Mouse (Mus musculus) limb, embryonic 11.5 days (tissue): ENCODE measurements around the gene Ghr. TPM values are rescaled to one million over a fixed set of nuclear protein-coding genes. Genes with fewer than 3 reads are reported as not detected.

Experiments
- ATAC-seq: fragments of 200-750 bp; cut with Nextera tagmentation; 2 replicates; pipeline ENCODE4 v1.8.0; 2017; ENCODE audit warnings: low read depth; ENCODE audit not compliant: insufficient number of reproducible peaks, low FRiP score, low TSS enrichment
- DNase-seq: peaks from one replicate; pipeline ENCODE4 v3.0.0-alpha.2; 2015; ENCODE audit warnings: low spot score
- H3K27ac ChIP-seq: fragments of 300-500 bp; sonication (generic); replicated peaks from 2 replicates; pipeline ENCODE4 v1.5.1; 2014; ENCODE audit warnings: low read depth, mild to moderate bottlenecking, low read length
- H3K27me3 ChIP-seq: fragments of 300-500 bp; sonication (generic); 2 replicates; pipeline ENCODE4 v1.6.1; 2014; ENCODE audit warnings: mild to moderate bottlenecking, low read length, mixed read lengths; ENCODE audit not compliant: control insufficient read depth, insufficient read depth
- H3K36me3 ChIP-seq: fragments of 300-500 bp; sonication (generic); 2 replicates; pipeline ENCODE4 v1.6.1; 2014; ENCODE audit warnings: mild to moderate bottlenecking, low read length, moderate library complexity, mixed read lengths; ENCODE audit not compliant: control insufficient read depth, insufficient read depth
- H3K4me1 ChIP-seq: fragments of 300-500 bp; sonication (generic); 2 replicates; pipeline ENCODE4 v1.6.1; 2014; ENCODE audit warnings: low read length, mixed read lengths; ENCODE audit not compliant: control insufficient read depth, insufficient read depth
- H3K4me2 ChIP-seq: fragments of 300-500 bp; sonication (generic); 2 replicates; pipeline ENCODE4 v1.6.1; 2014; ENCODE audit warnings: low read depth, mild to moderate bottlenecking, moderate library complexity; ENCODE audit not compliant: severe bottlenecking
- H3K4me3 ChIP-seq: fragments of 300-500 bp; sonication (generic); 2 replicates; pipeline ENCODE4 v1.5.1; 2014; ENCODE audit warnings: low read depth, low read length
- H3K9ac ChIP-seq: fragments of 300-500 bp; sonication (generic); 2 replicates; pipeline ENCODE4 v1.6.1; 2014; ENCODE audit warnings: mild to moderate bottlenecking, low read length
- H3K9me3 ChIP-seq: fragments of 300-500 bp; sonication (generic); 2 replicates; pipeline ENCODE4 v1.6.1; 2016; ENCODE audit warnings: low read length; ENCODE audit not compliant: control insufficient read depth
- WGBS: fragments of 180-500 bp; shearing (Covaris S2); extraction: QIAGEN DNeasy Blood & Tissue Kit; methylation state at CpG from one replicate; pipeline ENCODE4 v1.1.7; 2014; 5-methylcytosine and 5-hydroxymethylcytosine counted together
- polyA plus RNA-seq: library from polyadenylated mRNA; unstranded; fragments of >200 nt; fragmentation: Nextera tagmentation; extraction: Ambion mirVana; gene quantifications from 2 replicates; pipeline ENCODE4 v1.2.1, GENCODE M21; 2014

The Ghr gene
- polyA plus RNA-seq, 1 experiment from 2014 or later, result 26.3 TPM

GRCm38 (mm10) chr15:3449564-3449963 lies 133.7 kb downstream of the Ghr start:
- no peaks in the 10 kb centered on the region for H3K36me3 ChIP-seq
- no peak overlapping the region for H3K4me3 ChIP-seq
- no peaks in the 10 kb centered on the region for H3K27me3 ChIP-seq
- no peaks in the 10 kb centered on the region for H3K9me3 ChIP-seq
- H3K4me1 ChIP-seq, result no peaks in the 10 kb centered on the region
- no peak for ATAC-seq
- no peak for DNase-seq
- H3K4me2 ChIP-seq, result no peak overlapping the region
- no peak overlapping the region for H3K27ac ChIP-seq
- 72% methylated on average over 2 of the region's 2 CpGs for WGBS
- no peak overlapping the region for H3K9ac ChIP-seq

DNA sequence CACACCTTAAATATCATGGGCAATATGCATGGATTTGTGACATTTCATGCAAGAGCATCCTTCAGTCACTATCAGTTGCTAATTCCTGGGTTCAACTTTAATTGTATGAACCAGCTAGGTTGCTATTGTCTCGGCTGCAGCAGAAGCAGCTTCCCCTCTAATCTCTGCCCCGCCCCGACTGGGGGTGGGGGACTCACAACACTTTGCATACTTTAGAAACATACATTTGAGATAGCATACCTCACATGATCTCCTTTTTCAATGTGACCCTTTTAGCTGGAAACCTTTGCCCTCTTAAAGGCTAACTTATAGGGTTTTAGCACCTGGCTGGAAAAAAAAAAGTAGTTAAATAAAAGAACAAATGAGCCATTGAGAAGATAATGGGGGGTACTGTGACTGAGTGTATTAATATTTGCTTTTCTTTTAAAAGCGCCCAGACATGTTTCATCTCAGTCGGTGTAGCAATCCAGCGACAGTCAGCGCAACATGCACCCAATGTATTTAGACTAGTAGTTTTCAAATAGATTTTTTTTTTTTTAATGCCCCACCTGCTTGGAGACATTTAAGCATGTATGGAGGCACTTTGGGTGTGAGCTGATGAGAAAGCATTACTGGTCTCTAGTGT lies 137.9 kb downstream of the Ghr start:
- Histone ChIP-seq H3K4me1 (no peaks in the 10 kb centered on the region), H3K4me2 (no peak overlapping the region), H3K9ac (no peak overlapping the region), H3K27me3 (no peaks in the 10 kb centered on the region), H3K9me3 (no peaks in the 10 kb centered on the region), H3K27ac (no peak overlapping the region), H3K36me3 (no peaks in the 10 kb centered on the region), H3K4me3 (no peak overlapping the region)
- no peak for ATAC-seq
- DNase-seq, result no peak
- 81% methylated on average over 7 of the region's 7 CpGs for WGBS

DNA sequence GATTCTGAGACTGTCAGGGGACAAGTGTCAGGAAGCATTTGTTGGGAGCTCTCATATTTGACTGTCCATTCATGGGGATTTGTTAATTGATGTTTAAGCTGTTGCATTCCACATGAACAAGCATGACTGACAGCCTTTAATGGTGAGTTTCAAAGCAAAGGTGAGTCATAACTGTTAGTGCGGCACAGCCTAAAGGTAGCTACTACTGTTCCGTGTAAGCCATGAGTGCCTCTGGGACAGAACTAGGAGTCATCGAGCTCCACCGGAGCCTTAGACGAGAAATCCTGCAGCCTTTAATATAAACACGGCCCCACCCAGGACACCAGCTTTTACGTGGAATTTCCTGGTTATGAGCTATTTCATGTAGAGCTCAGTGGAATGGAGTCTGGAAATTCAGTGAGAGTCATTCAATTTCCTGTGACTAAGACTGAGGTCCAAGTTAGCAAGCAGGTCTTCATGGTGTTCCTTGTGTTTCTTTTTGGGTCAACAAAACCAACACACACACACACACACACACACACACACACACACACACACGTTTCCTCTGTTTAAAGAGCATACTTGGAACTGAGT lies 138.8 kb downstream of the Ghr start:
- WGBS, result 86% methylated on average over 8 of the region's 8 CpGs

GRCm38 (mm10) chr15:3441506-3442286 lies 141.6 kb downstream of the Ghr start:
- ATAC-seq, result no peak
- no peak overlapping the region for H3K4me3 ChIP-seq

More for the DNA sequence above, 138.8 kb downstream of the Ghr start:
- no peak overlapping the region for H3K4me3 ChIP-seq
- DNase-seq (no peak), ATAC-seq (no peak)
- H3K9ac ChIP-seq, result no peak overlapping the region
- H3K4me1 ChIP-seq, result no peaks in the 10 kb centered on the region
- H3K4me2 ChIP-seq, result no peak overlapping the region
- no peaks in the 10 kb centered on the region for H3K36me3 ChIP-seq
- no peaks in the 10 kb centered on the region for H3K9me3 ChIP-seq
- H3K27ac ChIP-seq, result no peak overlapping the region
- H3K27me3 ChIP-seq, result no peaks in the 10 kb centered on the region

DNA sequence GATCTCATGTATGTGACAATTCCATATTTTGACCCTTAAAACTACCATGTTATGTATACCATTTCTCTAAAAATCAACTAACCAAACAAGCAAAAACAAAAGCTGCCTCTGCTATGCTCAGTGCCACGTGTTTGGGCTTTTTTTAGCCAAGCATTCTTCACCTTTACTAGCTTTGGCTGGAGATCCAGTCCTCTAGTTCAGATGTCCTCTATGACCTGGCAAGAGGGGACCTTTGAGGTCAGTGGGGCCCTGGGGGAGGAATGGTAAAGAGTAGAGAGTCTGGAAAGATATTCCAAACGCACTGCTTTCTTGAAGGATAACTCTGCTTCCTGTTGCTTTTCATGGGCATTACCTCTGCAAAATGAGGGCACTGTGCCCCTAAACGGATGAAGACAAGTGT lies 145.9 kb downstream of the Ghr start:
- H3K27ac ChIP-seq, result no peak overlapping the region
- 72% methylated on average over 3 of the region's 3 CpGs for WGBS
- H3K4me2 ChIP-seq, result no peak overlapping the region
- no peaks in the 10 kb centered on the region for H3K9me3 ChIP-seq
- no peaks in the 10 kb centered on the region for H3K36me3 ChIP-seq
- H3K4me1 ChIP-seq, result no peaks in the 10 kb centered on the region
- DNase-seq (no peak), ATAC-seq (no peak)
- H3K9ac ChIP-seq, result no peak overlapping the region
- no peak overlapping the region for H3K4me3 ChIP-seq
- H3K27me3 ChIP-seq, result no peaks in the 10 kb centered on the region

More at GRCm38 (mm10) chr15:3441506-3442286, 141.6 kb downstream of the Ghr start:
- Histone ChIP-seq H3K4me2 (no peak overlapping the region), H3K36me3 (no peaks in the 10 kb centered on the region), H3K9ac (no peak overlapping the region), H3K9me3 (no peaks in the 10 kb centered on the region), H3K27ac (no peak overlapping the region), H3K4me1 (no peaks in the 10 kb centered on the region), H3K27me3 (no peaks in the 10 kb centered on the region)
- peak; percentile 33 for DNase-seq
- WGBS, result 58% methylated on average over 4 of the region's 4 CpGs

GRCm38 (mm10) chr15:3435637-3436036 lies 147.7 kb downstream of the Ghr start:
- Histone ChIP-seq H3K4me3 (no peak overlapping the region), H3K27ac (no peak overlapping the region), H3K36me3 (no peaks in the 10 kb centered on the region), H3K4me1 (no peaks in the 10 kb centered on the region), H3K9ac (no peak overlapping the region), H3K4me2 (no peak overlapping the region), H3K9me3 (no peaks in the 10 kb centered on the region), H3K27me3 (no peaks in the 10 kb centered on the region)
- ATAC-seq (no peak), DNase-seq (no peak)
- WGBS, result 55% methylated on average over 4 of the region's 4 CpGs

DNA sequence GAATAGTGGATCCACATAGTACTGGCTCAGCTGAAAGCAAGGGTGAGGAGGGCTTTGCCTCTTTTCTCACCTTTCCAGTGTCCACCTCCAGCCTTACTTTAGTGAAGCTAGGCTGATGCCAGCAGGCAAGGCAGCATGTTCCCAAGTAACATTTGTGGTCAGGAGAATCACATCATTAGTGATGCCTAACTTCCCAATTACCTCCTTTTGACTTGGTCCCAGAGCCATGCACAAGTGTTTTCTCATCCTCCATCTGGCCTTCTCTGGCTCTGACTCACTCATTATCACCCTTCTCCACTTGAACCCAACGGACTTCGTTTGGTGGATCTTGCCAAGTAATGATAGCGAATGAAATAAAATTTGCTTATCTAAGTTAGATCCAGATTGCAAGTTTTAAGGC lies 148.8 kb downstream of the Ghr start:
- H3K36me3 ChIP-seq, result no peaks in the 10 kb centered on the region
- H3K27ac ChIP-seq, result no peak overlapping the region
- H3K4me3 ChIP-seq, result no peak overlapping the region
- DNase-seq (no peak), ATAC-seq (no peak)
- H3K9ac ChIP-seq, result no peak overlapping the region
- H3K4me1 ChIP-seq, result no peaks in the 10 kb centered on the region
- 90% methylated on average over 3 of the region's 3 CpGs for WGBS
- no peaks in the 10 kb centered on the region for H3K27me3 ChIP-seq
- H3K9me3 ChIP-seq, result no peaks in the 10 kb centered on the region
- no peak overlapping the region for H3K4me2 ChIP-seq

GRCm38 (mm10) chr15:3433281-3433680 lies 150.0 kb downstream of the Ghr start:
- Histone ChIP-seq H3K9me3 (no peaks in the 10 kb centered on the region), H3K4me3 (no peak overlapping the region), H3K27me3 (no peaks in the 10 kb centered on the region), H3K36me3 (no peaks in the 10 kb centered on the region), H3K9ac (no peak overlapping the region), H3K4me2 (no peak overlapping the region), H3K4me1 (no peaks in the 10 kb centered on the region), H3K27ac (no peak overlapping the region)
- WGBS, result 67% methylated on average over 7 of the region's 7 CpGs
- DNase-seq (no peak), ATAC-seq (no peak)
